Mouse (Mus musculus): ENCODE results near the gene Iba57. TPM values are rescaled to one million over a fixed set of nuclear protein-coding genes. Genes with fewer than 3 reads are reported as not detected.

Gene Iba57
- 16.6 TPM for polyA plus RNA-seq (2017; shearing (Covaris generic))

DNA sequence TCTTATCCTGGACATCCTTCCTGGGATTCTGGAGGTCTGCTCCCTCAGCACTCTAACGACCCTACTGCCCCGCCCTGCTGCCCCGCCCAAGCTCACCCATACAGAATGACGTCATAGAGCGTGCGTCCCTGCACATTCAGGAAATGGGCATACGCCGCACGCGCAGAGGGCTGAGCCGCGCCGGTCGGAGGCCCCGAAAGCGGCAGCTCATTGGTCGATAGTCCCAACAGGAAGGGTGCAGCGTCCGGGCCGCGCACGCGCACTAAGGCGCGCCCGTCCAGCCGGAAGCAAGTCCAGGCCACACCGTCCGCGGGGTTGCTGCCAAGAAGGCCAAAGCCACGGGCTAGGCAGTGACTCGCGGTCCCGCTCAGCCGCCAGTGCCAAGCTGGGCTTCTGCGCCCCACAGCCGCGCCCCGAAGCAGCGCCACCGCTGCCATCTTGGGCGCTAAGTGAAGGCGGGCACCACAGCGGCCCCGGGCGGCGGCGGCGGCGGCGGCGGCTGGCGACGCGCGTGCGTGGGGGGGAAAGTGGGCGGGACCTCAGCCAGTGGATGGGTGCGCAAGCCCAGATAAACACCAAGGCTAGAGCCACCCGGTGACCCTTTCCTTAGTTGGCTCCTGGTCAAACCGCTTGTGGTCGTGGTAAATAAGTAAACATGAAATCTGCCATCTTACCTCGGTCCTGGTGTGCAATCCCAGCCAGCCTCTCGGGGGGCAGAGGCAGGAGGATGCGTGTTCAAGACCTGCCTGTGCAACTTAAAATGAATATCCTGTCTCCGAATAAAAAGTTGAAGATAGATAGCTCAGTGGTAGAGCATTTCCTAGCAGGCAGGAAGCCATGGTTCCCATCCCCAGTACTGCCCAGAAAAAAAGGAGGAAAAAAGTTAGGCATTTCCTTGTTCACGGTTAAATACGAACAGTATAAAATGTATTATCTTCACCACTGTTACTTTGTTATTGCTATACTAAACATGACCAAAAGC is at the start of gene Iba57:
TSS of gene Iba57 (minus strand) at position 485 of the 982 bp plus-strand sequence.

GRCm38 (mm10) chr11:59208153-59208831 is 44.8 kb upstream of the Iba57 start, which contains the start of gene 2310033P09Rik:
TSS of gene 2310033P09Rik (plus strand) at chr11:59208321.

DNA sequence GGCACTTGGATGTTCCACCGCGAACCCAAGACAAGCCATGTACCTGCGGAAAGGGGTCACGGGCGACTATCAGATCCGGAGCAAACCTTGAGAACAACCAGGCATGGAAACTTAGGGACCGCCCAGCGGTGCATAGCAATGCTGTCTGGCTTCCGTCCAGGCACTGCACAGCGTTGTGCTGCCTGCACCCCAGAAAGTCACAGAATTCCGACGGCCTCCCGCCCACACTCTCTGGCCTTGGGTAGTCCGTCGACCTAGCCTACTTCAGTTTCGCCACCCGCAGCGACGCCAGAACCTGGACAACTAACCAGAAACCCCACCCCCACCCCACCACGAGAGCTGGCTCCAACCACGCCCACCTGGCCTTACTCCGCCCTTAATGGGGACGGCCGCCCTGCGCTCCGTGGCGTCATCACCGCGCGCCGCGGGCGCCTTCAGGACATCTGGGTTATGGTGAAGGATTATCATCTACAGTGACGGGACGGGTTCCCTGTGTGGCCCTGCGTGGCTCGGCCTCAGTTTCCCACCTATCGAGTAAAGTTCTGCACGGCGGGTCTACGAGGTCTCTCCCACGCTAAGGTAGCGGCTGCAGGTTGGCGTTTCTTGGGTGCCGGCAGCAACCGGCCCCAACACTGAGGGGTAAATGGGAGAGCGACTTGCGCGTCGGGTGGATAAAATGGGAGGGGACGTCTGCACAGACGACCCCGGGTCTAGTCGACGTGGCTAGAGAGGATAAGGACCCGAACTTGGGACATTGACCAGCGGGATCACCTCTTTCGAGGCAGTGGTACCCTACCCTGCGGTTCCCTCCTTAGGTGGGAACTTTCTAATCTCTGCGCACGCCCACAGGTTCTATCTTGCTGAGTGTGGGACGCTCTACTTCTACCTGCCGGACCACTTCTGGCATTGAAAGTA is 38.8 kb upstream of the Iba57 start, which contains the start of gene Mrpl55:
TSS of gene Mrpl55 (plus strand) at position 406 of the 915 bp plus-strand sequence.

DNA sequence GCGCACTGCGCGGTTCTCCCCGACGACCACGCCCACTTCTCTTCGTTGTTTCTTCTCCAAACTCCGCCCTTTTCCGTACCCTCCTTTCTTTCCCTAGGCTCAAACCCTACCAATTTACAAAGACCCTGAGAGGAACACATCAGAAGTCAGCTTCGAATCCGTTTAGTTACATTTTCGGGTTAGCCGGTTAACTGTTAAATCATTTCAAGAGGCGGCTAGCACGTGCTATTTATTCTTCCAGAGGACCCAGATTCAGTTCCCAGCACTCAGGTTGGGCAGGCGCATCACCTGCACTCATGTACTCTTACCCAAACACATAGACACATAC is 28.5 kb upstream of the Iba57 start, which contains the start of gene Guk1:
TSS of gene Guk1 (minus strand) at position 154 of the 328 bp plus-strand sequence.

GRCm38 (mm10) chr11:59182864-59183331 is 19.4 kb upstream of the Iba57 start, which contains the start of gene Gjc2:
TSS of gene Gjc2 (minus strand) at chr11:59183213.

DNA sequence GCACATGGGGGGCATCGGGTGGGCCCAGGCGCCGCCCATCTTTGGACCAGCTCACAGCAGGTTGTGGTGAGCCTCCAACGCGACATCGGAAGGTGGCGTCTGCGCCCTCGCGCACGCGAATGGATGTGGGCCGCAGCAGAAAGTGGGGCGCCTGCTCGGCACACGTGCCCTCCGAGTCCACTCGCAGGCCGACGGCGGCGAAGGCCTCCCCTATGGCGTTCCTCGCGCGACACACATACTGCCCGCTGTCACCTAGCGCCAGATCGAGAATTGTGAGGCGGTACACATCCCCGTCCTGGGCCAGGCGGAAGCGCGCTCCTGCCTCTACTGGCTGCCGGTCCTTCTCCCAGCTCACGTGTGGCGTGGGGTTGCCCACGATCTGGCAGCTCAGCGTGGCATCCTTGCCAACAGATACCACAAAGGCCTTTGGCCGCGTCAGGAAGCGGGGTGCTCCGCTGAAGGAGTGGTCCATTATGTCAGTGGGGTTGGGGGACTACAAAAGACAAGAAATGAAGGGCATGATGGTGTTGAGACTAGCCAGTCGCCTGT is 27.6 kb downstream of the Iba57 start, which contains the start of gene Obscn:
TSS of gene Obscn (minus strand) at position 499 of the 549 bp plus-strand sequence.

Other genes starting within 250 kb of the Iba57 start
- gene Btnl10, start 245.8 kb downstream of the Iba57 start, polyA plus RNA-seq (2017; shearing (Covaris generic)), result 0.20 TPM
- gene Rnf187, start 224.8 kb downstream of the Iba57 start, polyA plus RNA-seq (2017; shearing (Covaris generic)), result 225 TPM
- gene Hist3h2ba, start 214.8 kb downstream of the Iba57 start, polyA plus RNA-seq (2017; shearing (Covaris generic)), result 16.1 TPM
- gene Hist3h2a, start 209.1 kb downstream of the Iba57 start, polyA plus RNA-seq (2017; shearing (Covaris generic)), result 34.0 TPM
- 0.36 TPM for gene Trim17, start 209.1 kb downstream of the Iba57 start, polyA plus RNA-seq (2017; shearing (Covaris generic))
- gene Trim11, start 185.6 kb downstream of the Iba57 start, polyA plus RNA-seq (2017; shearing (Covaris generic)), result 51.5 TPM
- gene Obscn, start 27.3 kb downstream of the Iba57 start, polyA plus RNA-seq (2017; shearing (Covaris generic)), result not detected
- not detected for gene Gjc2, start 19.5 kb upstream of the Iba57 start, polyA plus RNA-seq (2017; shearing (Covaris generic))
- 55.2 TPM for gene Guk1, start 28.5 kb upstream of the Iba57 start, polyA plus RNA-seq (2017; shearing (Covaris generic))
- gene Mrpl55, start 38.7 kb upstream of the Iba57 start, polyA plus RNA-seq (2017; shearing (Covaris generic)), result 29.3 TPM
- 47.7 TPM for gene 2310033P09Rik, start 44.6 kb upstream of the Iba57 start, polyA plus RNA-seq (2017; shearing (Covaris generic))
- 578 TPM for gene Arf1, start 64.5 kb upstream of the Iba57 start, polyA plus RNA-seq (2017; shearing (Covaris generic))
- gene Wnt3a, start 127.0 kb upstream of the Iba57 start, polyA plus RNA-seq (2017; shearing (Covaris generic)), result not detected
- gene Wnt9a, start 143.2 kb upstream of the Iba57 start, polyA plus RNA-seq (2017; shearing (Covaris generic)), result not detected
- gene Prss38, start 211.9 kb upstream of the Iba57 start, polyA plus RNA-seq (2017; shearing (Covaris generic)), result not detected

Data from naive thymus-derived CD4-positive, alpha-beta T cell, adult 5 months (primary cell).